In the genomic region with DNA sequence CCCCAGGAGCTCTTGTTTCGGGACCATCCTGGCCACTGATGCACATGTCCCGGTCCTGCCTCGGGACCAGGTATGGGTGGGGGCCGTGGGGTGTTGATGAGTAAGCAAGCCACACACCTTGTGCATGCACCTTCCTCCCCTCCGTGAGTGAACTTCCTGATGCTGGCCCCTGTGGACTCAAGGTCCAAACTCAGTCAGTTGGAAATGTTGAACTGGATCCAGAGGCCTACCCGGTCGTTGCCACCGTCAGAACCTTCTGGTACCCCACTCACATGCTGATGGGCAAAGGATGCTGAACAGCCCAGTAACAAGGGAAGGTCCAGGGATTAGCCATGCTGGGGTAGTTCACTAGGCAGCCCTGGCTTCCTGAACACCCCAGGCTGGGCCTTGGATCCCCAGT, we compare ENCODE assay signal across 13 mouse cellular contexts.
"Had no signal": no experiment of that assay in that cellular context is flagged by ENCODE, and none has a peak within 500 bp of the region (broad histone marks: within the 10 kb centered on the region; RNA-seq: fewer than 3 reads in every experiment).

No protein-coding gene starts in this region.

- DNase-seq: layer of hippocampus, adult 9-11 months; lung, adult 2 months; lung, postnatal 14 days; retina, postnatal 1 day; right cerebral cortex, postnatal 14 days had no signal

- ATAC-seq: midbrain, embryonic 15.5 days had no signal

- H3K4me3 ChIP-seq: liver, embryonic 15.5 days; megakaryocyte, embryonic 14.5 days; midbrain, embryonic 15.5 days; neural tube, embryonic 12.5 days had no signal

- H3K4me1 ChIP-seq: midbrain, embryonic 15.5 days; neural tube, embryonic 12.5 days had no signal

- H3K36me3 ChIP-seq: liver, embryonic 15.5 days; midbrain, embryonic 15.5 days; neural tube, embryonic 12.5 days had no signal

- H3K9me3 ChIP-seq: liver, embryonic 15.5 days; midbrain, embryonic 15.5 days; neural tube, embryonic 12.5 days had no signal

- H3K27me3 ChIP-seq: liver, embryonic 15.5 days; megakaryocyte, embryonic 14.5 days; midbrain, embryonic 15.5 days; neural tube, embryonic 12.5 days had no signal

- H3K9ac ChIP-seq: liver, embryonic 15.5 days; midbrain, embryonic 15.5 days; neural tube, embryonic 12.5 days had no signal

- H3K4me2 ChIP-seq: liver, embryonic 11.5 days; liver, embryonic 15.5 days; midbrain, embryonic 11.5 days; midbrain, embryonic 15.5 days; neural tube, embryonic 12.5 days had no signal

- H3K27ac ChIP-seq: kidney, postnatal 0 days; liver, embryonic 15.5 days; macrophage; midbrain, embryonic 15.5 days; neural tube, embryonic 12.5 days had no signal
